Mouse (Mus musculus) limb, embryonic 11.5 days (tissue): ENCODE results near the gene Slc25a47. TPM values are rescaled to one million over a fixed set of nuclear protein-coding genes. Genes with fewer than 3 reads are reported as not detected.

Experiments used
- ATAC-seq: fragments of 200-750 bp; cut with Nextera tagmentation; 2 replicates; pipeline ENCODE4 v1.8.0; 2017; ENCODE audit warnings: low read depth; ENCODE audit not compliant: insufficient number of reproducible peaks, low FRiP score, low TSS enrichment
- DNase-seq: peaks from one replicate; pipeline ENCODE4 v3.0.0-alpha.2; 2015; ENCODE audit warnings: low spot score
- H3K27ac ChIP-seq: fragments of 300-500 bp; sonication (generic); replicated peaks from 2 replicates; pipeline ENCODE4 v1.5.1; 2014; ENCODE audit warnings: low read depth, mild to moderate bottlenecking, low read length
- H3K27me3 ChIP-seq: fragments of 300-500 bp; sonication (generic); 2 replicates; pipeline ENCODE4 v1.6.1; 2014; ENCODE audit warnings: mild to moderate bottlenecking, low read length, mixed read lengths; ENCODE audit not compliant: control insufficient read depth, insufficient read depth
- H3K36me3 ChIP-seq: fragments of 300-500 bp; sonication (generic); 2 replicates; pipeline ENCODE4 v1.6.1; 2014; ENCODE audit warnings: mild to moderate bottlenecking, low read length, moderate library complexity, mixed read lengths; ENCODE audit not compliant: control insufficient read depth, insufficient read depth
- H3K4me1 ChIP-seq: fragments of 300-500 bp; sonication (generic); 2 replicates; pipeline ENCODE4 v1.6.1; 2014; ENCODE audit warnings: low read length, mixed read lengths; ENCODE audit not compliant: control insufficient read depth, insufficient read depth
- H3K4me2 ChIP-seq: fragments of 300-500 bp; sonication (generic); 2 replicates; pipeline ENCODE4 v1.6.1; 2014; ENCODE audit warnings: low read depth, mild to moderate bottlenecking, moderate library complexity; ENCODE audit not compliant: severe bottlenecking
- H3K4me3 ChIP-seq: fragments of 300-500 bp; sonication (generic); 2 replicates; pipeline ENCODE4 v1.5.1; 2014; ENCODE audit warnings: low read depth, low read length
- H3K9ac ChIP-seq: fragments of 300-500 bp; sonication (generic); 2 replicates; pipeline ENCODE4 v1.6.1; 2014; ENCODE audit warnings: mild to moderate bottlenecking, low read length
- H3K9me3 ChIP-seq: fragments of 300-500 bp; sonication (generic); 2 replicates; pipeline ENCODE4 v1.6.1; 2016; ENCODE audit warnings: low read length; ENCODE audit not compliant: control insufficient read depth
- WGBS: fragments of 180-500 bp; shearing (Covaris S2); extraction: QIAGEN DNeasy Blood & Tissue Kit; methylation state at CpG from one replicate; pipeline ENCODE4 v1.1.7; 2014; 5-methylcytosine and 5-hydroxymethylcytosine counted together
- polyA plus RNA-seq: library from polyadenylated mRNA; unstranded; fragments of >200 nt; fragmentation: Nextera tagmentation; extraction: Ambion mirVana; gene quantifications from 2 replicates; pipeline ENCODE4 v1.2.1, GENCODE M21; 2014

The Slc25a47 gene
- 12.6 and 18.2 TPM in 2 replicates for polyA plus RNA-seq

DNA sequence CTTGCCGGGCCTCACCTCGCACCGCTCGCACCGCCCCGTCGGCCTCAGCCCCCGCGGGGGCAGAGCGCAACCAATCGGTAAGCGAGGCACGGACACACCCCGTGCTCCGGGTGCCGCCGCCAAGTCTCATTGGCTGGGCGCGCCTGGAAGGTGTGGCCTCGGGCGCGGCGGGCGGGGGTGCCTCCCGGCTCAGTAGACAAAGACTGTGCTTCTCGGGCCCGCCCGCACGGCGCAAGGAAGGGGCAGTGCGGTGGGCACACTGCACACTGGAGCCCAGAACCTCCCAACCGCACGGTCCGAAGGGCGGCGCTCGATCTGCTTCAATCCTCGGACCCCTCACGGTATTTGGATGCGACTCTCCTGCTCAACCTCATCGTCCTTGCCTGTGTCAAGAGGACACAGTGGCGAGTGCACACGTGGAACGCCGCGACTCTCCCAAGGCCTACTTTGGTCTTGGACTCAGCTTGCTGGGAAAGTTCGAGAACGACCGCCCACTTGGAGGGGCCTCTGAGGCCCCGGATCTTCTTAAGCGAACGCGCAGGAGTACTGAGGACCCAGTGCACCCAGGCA is at the start of gene Slc25a47, which contains the start of gene Slc25a29:
Gene Slc25a47, plus strand, starts transcription at position 207 of the 570 bp plus-strand sequence.
Gene Slc25a29, minus strand, starts transcription at position 44 of the 570 bp plus-strand sequence.
- Histone ChIP-seq H3K9ac (peak within 1 kb of the TSS; percentile 93), H3K9me3 (no peaks in the 10 kb centered on the region), H3K27ac (peak within 1 kb of the TSS; percentile 79), H3K4me3 (peak within 1 kb of the TSS; percentile 72), H3K4me1 (peaks cover 15% of the 10 kb centered on the region), H3K4me2 (peak within 1 kb of the TSS; percentile 98), H3K27me3 (no peaks in the 10 kb centered on the region), H3K36me3 (peaks cover 2% of the 10 kb centered on the region; the same call in 1 of the 2 replicates)
- DNase-seq = peak; percentile 97
- under 1% methylated on average over 50 of the region's 53 CpGs for WGBS
- ATAC-seq = peak; percentile 96

DNA sequence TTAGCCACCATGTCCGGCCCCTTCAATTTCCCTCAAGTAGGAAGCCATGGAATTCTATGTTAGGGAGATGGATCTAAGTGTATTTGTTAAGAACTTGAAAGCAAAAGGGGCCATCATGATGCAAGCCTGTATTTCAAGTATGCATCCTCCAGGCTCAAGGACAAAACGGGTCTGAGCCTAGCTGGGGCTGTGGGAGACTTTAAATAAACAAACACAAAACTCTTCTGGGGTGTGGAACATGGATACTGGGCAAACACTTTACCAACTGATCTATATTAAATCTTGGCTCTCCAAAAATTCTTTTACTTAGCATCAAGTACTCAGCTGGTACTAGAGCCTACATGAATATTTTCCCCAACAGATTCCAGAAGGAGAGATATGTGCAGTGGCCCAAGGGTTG is 48.5 kb upstream of the Slc25a47 start:
- no peak for ATAC-seq
- 92% methylated on average over 2 of the region's 2 CpGs for WGBS
- H3K27ac ChIP-seq = no peak overlapping the region
- DNase-seq = no peak
- H3K27me3 ChIP-seq = no peaks in the 10 kb centered on the region
- no peaks in the 10 kb centered on the region for H3K9me3 ChIP-seq
- no peak overlapping the region for H3K9ac ChIP-seq
- H3K4me3 ChIP-seq = no peak overlapping the region
- no peak overlapping the region for H3K4me2 ChIP-seq
- H3K4me1 ChIP-seq = no peaks in the 10 kb centered on the region
- no peaks in the 10 kb centered on the region for H3K36me3 ChIP-seq

DNA sequence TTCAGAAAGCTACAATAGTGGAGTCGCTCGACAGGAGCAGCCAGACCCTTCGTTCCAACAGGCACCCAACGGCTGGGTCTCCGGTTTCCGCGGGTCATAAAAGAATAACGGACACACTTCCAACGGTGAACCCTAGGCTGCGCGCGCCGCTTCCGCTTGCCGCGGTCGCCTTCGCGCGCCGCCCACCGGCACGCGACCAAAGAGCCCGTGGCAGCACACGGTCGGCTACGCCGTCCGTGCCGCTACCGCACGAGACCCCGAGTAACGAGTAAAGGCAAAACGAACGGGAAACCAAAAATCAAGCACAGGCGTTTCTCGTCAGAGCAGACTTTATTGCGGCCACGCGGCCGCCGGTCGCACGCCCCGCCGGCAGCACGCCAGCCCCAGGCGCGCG is 43.7 kb upstream of the Slc25a47 start:
- Histone ChIP-seq H3K4me3 (peak overlapping the region; percentile 97), H3K27me3 (no peaks in the 10 kb centered on the region), H3K27ac (peak overlapping the region; percentile 97), H3K4me2 (peak overlapping the region; percentile 44), H3K9ac (peak overlapping the region; percentile 84), H3K4me1 (no peaks in the 10 kb centered on the region; the same call in 1 of the 2 replicates), H3K9me3 (no peaks in the 10 kb centered on the region), H3K36me3 (no peaks in the 10 kb centered on the region)
- under 1% methylated on average over 52 of the region's 52 CpGs for WGBS
- ATAC-seq = peak; percentile 13; the same call in 1 of the 2 replicates
- peak; percentile 84 for DNase-seq

DNA sequence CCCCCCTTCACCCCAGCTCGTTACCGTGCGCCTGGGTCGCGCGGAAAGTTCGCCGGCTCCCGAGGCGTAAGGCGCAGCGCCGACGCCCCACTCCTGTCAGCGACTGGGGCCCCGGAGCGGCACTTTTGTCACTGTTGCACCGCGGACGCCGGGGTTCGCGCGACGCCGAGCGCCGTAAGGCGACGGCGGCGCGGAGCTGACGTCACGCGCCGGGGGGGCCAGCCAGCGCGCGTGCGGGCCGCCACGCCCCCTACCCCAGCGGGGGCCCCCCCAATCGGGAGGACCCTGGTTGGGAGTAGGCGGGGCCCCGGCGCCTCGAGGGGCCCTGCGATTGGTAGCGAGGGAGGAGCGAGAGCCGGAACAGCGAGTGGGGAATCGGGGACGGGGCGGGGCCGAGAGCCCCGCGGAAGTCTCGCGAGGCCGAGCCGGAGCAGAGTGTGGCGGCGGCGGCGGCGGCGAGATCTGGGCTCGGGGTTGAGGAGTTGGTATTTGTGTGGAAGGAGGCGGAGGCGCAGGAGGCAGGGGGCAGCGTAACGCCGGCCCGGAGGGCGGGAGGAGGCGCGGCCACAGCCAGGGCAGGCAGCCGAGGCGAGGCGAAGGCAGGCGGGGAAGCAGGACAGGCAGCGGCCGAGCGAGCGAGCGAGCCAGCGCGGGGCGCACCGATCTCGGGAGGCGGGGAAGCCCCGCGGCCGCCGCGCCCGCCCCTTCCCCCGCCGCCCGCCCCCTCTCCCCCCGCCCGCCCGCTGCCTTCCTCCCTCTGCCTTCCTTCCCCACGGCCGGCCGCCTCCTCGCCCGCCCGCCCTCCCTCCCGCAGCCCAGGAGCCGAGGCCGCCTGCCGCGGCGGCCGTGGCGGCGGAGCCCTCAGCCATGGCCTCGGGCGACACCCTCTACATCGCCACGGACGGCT is 43.0 kb upstream of the Slc25a47 start, which contains the start of gene Yy1:
Gene Yy1, plus strand, starts transcription at position 428 of the 907 bp plus-strand sequence.
- Histone ChIP-seq H3K27ac (peak within 1 kb of the TSS; percentile 97), H3K4me1 (no peaks in the 10 kb centered on the region; the same call in 1 of the 2 replicates), H3K36me3 (no peaks in the 10 kb centered on the region), H3K9ac (peak within 1 kb of the TSS; percentile 89), H3K4me3 (peak within 1 kb of the TSS; percentile 97), H3K4me2 (peak within 1 kb of the TSS; percentile 76), H3K9me3 (no peaks in the 10 kb centered on the region), H3K27me3 (no peaks in the 10 kb centered on the region)
- DNase-seq (peak; percentile 98), ATAC-seq (peak; percentile 91)
- WGBS = under 1% methylated on average over 82 of the region's 127 CpGs

DNA sequence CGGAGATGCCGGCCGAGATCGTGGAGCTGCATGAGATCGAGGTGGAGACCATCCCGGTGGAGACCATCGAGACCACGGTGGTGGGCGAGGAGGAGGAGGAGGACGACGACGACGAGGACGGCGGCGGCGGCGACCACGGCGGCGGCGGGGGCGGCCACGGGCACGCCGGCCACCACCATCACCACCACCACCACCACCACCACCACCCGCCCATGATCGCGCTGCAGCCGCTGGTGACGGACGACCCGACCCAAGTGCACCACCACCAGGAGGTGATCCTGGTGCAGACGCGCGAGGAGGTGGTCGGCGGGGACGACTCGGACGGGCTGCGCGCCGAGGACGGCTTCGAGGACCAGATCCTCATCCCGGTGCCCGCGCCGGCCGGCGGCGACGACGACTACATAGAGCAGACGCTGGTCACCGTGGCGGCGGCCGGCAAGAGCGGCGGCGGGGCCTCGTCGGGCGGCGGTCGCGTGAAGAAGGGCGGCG is 42.3 kb upstream of the Slc25a47 start:
- Histone ChIP-seq H3K4me3 (peak overlapping the region; percentile 97), H3K4me2 (peak overlapping the region; percentile 76), H3K9me3 (no peaks in the 10 kb centered on the region), H3K36me3 (no peaks in the 10 kb centered on the region), H3K9ac (peak overlapping the region; percentile 89), H3K4me1 (no peaks in the 10 kb centered on the region; the same call in 1 of the 2 replicates), H3K27me3 (no peaks in the 10 kb centered on the region), H3K27ac (peak overlapping the region; percentile 97)
- 0% methylated on average over 51 of the region's 71 CpGs for WGBS
- DNase-seq = peak; percentile 48
- ATAC-seq = peak; percentile 6; the same call in 1 of the 2 replicates

DNA sequence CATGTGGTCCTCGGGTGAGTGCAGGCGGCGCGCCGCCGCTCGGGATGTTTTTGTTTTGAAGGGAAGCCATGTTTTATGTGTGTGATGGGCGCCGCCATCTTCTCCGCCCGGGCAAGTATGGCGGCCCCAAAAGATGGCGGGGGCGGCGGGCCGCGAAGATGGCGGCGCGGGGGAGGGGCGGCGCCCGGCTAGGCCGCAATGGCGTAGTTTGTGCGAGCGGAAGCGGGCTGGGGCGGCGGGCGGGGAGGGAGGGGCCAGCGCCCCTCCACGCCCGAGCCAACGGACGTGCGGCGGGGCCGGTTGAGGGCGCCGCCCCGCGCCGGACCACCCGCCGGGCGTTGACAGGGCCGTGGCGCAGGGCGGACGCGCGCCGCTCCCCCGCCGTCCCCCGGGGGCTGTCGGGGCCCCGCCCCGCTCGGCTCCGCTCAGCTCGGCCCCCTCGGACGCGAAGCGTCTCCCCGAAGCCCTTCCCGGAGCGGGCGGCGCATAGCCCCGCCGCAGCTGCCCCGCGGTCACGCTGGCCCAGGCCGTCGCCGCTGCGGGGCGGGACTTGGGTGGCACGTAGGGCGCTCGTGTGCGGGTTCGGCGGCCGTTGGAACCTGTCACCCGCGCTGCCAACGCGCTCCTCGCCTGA is 41.7 kb upstream of the Slc25a47 start:
- Histone ChIP-seq H3K27ac (peak overlapping the region; percentile 97), H3K4me1 (no peaks in the 10 kb centered on the region; the same call in 1 of the 2 replicates), H3K36me3 (no peaks in the 10 kb centered on the region), H3K4me3 (peak overlapping the region; percentile 97), H3K9ac (peak overlapping the region; percentile 89), H3K27me3 (no peaks in the 10 kb centered on the region), H3K9me3 (no peaks in the 10 kb centered on the region), H3K4me2 (peak overlapping the region; percentile 76)
- DNase-seq (peak; percentile 84), ATAC-seq (peak; percentile 73)
- under 1% methylated on average over 61 of the region's 94 CpGs for WGBS

DNA sequence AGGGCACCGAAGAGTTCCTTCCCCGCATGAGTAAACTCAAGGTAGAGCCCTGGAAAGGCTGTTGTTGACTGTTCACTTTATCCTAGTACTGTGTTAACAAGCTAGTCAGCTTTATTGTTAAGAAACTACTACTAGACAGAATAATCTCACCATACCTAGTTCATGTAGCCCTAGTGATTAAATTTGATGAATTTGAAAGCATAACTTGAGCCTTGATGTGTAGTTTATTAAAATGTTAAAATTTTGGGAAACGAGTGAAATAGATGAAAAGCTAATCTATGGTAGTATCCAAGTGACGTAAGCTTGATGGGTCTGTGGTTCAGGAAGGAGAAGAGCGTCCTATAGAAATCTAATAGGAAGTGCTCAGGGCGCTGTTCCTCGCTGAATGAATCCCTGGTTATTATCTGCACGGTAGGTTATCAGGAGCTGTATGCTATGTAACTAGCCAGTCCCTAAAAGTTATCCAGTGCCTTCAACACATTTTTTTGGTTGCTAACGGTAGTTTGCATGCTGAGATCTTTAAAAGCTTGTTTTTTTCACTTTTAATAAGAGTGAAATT is 40.8 kb upstream of the Slc25a47 start:
- H3K27me3 ChIP-seq = no peaks in the 10 kb centered on the region
- H3K27ac ChIP-seq = peak overlapping the region; percentile 97; the same call in 1 of the 2 replicates
- H3K4me1 ChIP-seq = no peaks in the 10 kb centered on the region; the same call in 1 of the 2 replicates
- peak overlapping the region; percentile 76 for H3K4me2 ChIP-seq
- H3K36me3 ChIP-seq = no peaks in the 10 kb centered on the region
- DNase-seq (no peak), ATAC-seq (no peak)
- H3K9me3 ChIP-seq = no peaks in the 10 kb centered on the region
- peak overlapping the region; percentile 89 for H3K9ac ChIP-seq
- WGBS = 33% methylated on average over 9 of the region's 9 CpGs
- H3K4me3 ChIP-seq = peak overlapping the region; percentile 97
